Mouse (Mus musculus) brain, embryonic 14.5 days (tissue): ENCODE measurements around the gene Acot6.

Source experiments
- CTCF ChIP-seq: fragments of 200-500 bp; IDR thresholded peaks from 2 replicates; pipeline ENCODE4 v1.5.1; 2012; ENCODE audit warnings: inconsistent platforms, mild to moderate bottlenecking, moderate library complexity, borderline replicate concordance; ENCODE audit not compliant: insufficient read depth, insufficient read length; ENCODE audit errors: extremely low read depth
- POLR2A ChIP-seq: fragments of 200-500 bp; IDR thresholded peaks from 2 replicates; pipeline ENCODE4 v1.6.1; 2012; ENCODE audit warnings: mild to moderate bottlenecking, inconsistent platforms, borderline replicate concordance; ENCODE audit not compliant: poor library complexity, insufficient read depth, insufficient read length, severe bottlenecking; ENCODE audit errors: extremely low read depth

GRCm38 (mm10) chr12:84147954-84148621 lies 47.6 kb downstream of the Acot6 start, which contains the start of gene Pnma1:
- TF ChIP-seq CTCF (peak; percentile 48; the same call in 1 of the 2 replicates), POLR2A (peak; percentile 32; the same call in 1 of the 2 replicates)
